Mouse (Mus musculus) limb, embryonic 13.5 days (tissue): ENCODE measurements around the gene Zmynd11. TPM values are rescaled to one million over a fixed set of nuclear protein-coding genes. Genes with fewer than 3 reads are reported as not detected.
"Not testable (repeated sequence)": the region's sequence is repeated elsewhere in the genome, so short reads cannot be mapped to it uniquely, and the experiment has no call there.

ENCODE experiments used
- ATAC-seq: fragments of 200-750 bp; cut with Nextera tagmentation; 2 replicates; pipeline ENCODE4 v1.8.0; 2017; ENCODE audit warnings: low read depth, moderate number of reproducible peaks, moderate TSS enrichment; ENCODE audit not compliant: low FRiP score
- H3K27ac ChIP-seq: fragments of 300-500 bp; sonication (generic); 2 replicates; pipeline ENCODE4 v1.5.1; 2015; ENCODE audit warnings: inconsistent platforms, mild to moderate bottlenecking, moderate library complexity
- H3K27me3 ChIP-seq: fragments of 300-500 bp; sonication (generic); 2 replicates; pipeline ENCODE4 v1.6.1; 2015; ENCODE audit warnings: mild to moderate bottlenecking, inconsistent platforms
- H3K36me3 ChIP-seq: fragments of 300-500 bp; sonication (generic); 2 replicates; pipeline ENCODE4 v1.6.1; 2015; ENCODE audit warnings: inconsistent platforms, mild to moderate bottlenecking, moderate library complexity
- H3K4me1 ChIP-seq: fragments of 300-500 bp; sonication (generic); 2 replicates; pipeline ENCODE4 v1.6.1; 2015; ENCODE audit warnings: inconsistent platforms
- H3K4me2 ChIP-seq: fragments of 300-500 bp; sonication (generic); replicated peaks from 2 replicates; pipeline ENCODE4 v1.6.1; 2015; ENCODE audit warnings: inconsistent platforms, mild to moderate bottlenecking, moderate library complexity
- H3K4me3 ChIP-seq: fragments of 300-500 bp; sonication (generic); 2 replicates; pipeline ENCODE4 v1.5.1; 2015; ENCODE audit warnings: moderate library complexity, mild to moderate bottlenecking, inconsistent platforms
- H3K9ac ChIP-seq: fragments of 300-500 bp; sonication (generic); 2 replicates; pipeline ENCODE4 v1.6.1; 2015; ENCODE audit warnings: mild to moderate bottlenecking, inconsistent platforms
- H3K9me3 ChIP-seq: fragments of 300-500 bp; sonication (generic); 2 replicates; pipeline ENCODE4 v1.6.1; 2016; ENCODE audit warnings: inconsistent platforms
- WGBS: fragments of 180-500 bp; shearing (Covaris S2); methylation state at CpG from one replicate; pipeline ENCODE4 v1.1.7; 2015; 5-methylcytosine and 5-hydroxymethylcytosine counted together
- polyA plus RNA-seq: library from polyadenylated mRNA; unstranded; fragments of >200 nt; fragmentation: Nextera tagmentation; extraction: Ambion mirVana; gene quantifications from 2 replicates; pipeline ENCODE4 v1.2.1, GENCODE M21; 2015

Zmynd11 gene
- polyA plus RNA-seq, 1 experiment from 2014 or later = 127 TPM

DNA sequence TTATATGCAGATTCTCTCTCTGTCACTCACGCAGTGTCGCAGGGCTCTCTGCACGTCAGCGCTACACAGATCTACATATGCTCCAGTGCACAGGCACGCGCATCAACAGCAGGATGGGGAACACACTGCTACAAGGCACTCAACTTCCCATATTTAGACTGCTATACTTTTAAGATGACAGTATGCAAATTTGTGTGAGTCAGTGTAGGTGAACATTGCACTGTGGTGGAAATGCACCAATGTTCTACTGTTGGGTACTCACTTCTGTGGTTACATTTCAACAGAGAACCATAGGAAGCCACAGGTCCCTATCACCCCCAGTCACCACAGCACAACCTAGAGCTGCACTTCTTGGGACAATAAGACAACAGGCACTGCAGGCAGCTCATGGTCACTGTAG is 5.1 kb downstream of the Zmynd11 start:
- Histone ChIP-seq H3K4me1 (peaks cover 44% of the 10 kb centered on the region), H3K9me3 (no peaks in the 10 kb centered on the region), H3K27ac (no peak overlapping the region), H3K4me2 (no peak overlapping the region), H3K9ac (no peak overlapping the region; the same call in 1 of the 2 replicates), H3K27me3 (no peaks in the 10 kb centered on the region), H3K4me3 (no peak overlapping the region), H3K36me3 (no peaks in the 10 kb centered on the region)
- no peak for ATAC-seq
- 94% methylated on average over 6 of the region's 6 CpGs for WGBS

DNA sequence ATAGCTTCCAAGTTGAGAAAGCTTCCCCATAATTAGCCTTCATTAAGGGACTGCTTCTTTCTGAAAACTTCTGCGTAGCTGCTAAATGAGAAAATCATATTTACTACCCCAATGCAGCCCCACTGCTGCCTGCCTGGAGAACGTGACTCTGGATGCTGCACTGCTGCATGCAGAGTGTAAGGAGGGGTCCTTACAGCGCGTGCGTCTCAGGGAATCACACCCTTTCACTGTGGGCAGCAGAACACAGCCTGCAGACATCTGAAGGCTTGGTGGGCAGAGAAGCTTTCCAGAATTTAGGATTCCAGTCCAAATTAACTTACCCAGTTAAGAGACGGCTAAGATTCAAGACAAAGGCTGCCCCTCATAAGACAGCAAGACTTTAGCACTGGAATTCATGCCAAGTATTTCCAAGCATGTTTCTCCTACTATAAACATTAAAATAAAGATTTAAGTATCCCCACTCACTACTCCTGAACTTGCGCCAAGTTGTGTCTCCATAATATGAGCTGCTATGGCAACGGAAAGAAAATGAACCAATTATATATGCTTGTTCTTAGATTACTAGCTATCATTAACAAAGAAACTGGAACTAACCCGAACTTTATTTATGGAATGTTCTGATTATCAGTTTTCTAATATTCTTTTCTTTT is 7.2 kb downstream of the Zmynd11 start:
- Histone ChIP-seq H3K4me2 (peak overlapping the region; percentile 43), H3K9ac (no peak overlapping the region), H3K4me1 (peaks cover 50% of the 10 kb centered on the region), H3K27me3 (no peaks in the 10 kb centered on the region), H3K27ac (peak overlapping the region; percentile 61; the same call in 1 of the 2 replicates), H3K4me3 (no peak overlapping the region), H3K36me3 (no peaks in the 10 kb centered on the region), H3K9me3 (no peaks in the 10 kb centered on the region)
- peak; percentile 79; the same call in 1 of the 2 replicates for ATAC-seq
- 41% methylated on average over 9 of the region's 9 CpGs for WGBS

DNA sequence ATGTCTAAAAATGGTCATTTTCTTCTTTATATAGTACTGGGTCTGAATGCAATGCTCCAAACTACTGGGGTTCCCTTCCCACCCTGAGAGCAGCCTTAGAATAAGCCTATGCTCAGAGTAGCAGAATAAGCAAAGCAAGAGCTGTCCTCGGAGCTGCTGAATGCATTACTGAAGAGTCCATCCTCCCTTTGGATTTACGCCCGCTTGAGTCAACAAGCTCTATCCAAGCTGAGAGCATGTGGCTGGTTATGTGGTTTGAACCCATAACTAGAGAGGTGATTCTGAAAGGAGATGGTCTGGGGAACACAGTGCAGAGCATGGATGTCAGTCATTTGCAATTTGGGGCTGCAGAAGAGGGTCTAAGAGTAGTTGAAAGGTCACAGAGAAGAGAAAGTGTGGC is 11.4 kb downstream of the Zmynd11 start:
- no peak for ATAC-seq
- Histone ChIP-seq H3K9me3 (no peaks in the 10 kb centered on the region), H3K4me1 (peaks cover 23% of the 10 kb centered on the region), H3K36me3 (no peaks in the 10 kb centered on the region), H3K4me2 (no peak overlapping the region), H3K9ac (peak overlapping the region; percentile 5; the same call in 1 of the 2 replicates), H3K27ac (no peak overlapping the region), H3K27me3 (no peaks in the 10 kb centered on the region), H3K4me3 (no peak overlapping the region)
- WGBS = 66% methylated on average over 3 of the region's 3 CpGs

DNA sequence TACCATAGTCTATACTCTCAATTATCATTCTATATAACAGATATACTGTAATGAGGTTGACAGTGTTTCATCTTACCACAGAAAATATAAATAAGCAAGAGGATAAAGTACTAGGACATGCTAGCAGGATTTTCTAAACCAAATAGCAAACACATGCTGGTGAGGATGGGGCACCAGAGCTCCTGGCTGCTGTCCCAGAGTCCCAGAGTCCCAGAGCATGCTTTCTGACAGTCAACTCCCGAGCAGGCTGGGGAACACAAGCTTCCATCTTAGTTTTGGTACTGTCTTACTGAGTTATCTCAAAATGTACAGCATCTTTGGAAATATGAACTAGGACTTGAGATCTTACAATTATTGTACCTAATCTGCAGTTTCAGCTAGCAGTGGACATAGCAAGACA is 14.8 kb downstream of the Zmynd11 start:
- no peak for ATAC-seq
- H3K27ac ChIP-seq = no peak overlapping the region
- H3K9me3 ChIP-seq = no peaks in the 10 kb centered on the region
- H3K9ac ChIP-seq = no peak overlapping the region
- H3K36me3 ChIP-seq = no peaks in the 10 kb centered on the region
- WGBS = 29% methylated on average over 1 of the region's 1 CpGs
- H3K27me3 ChIP-seq = no peaks in the 10 kb centered on the region
- no peak overlapping the region for H3K4me3 ChIP-seq
- H3K4me1 ChIP-seq = peaks cover 13% of the 10 kb centered on the region
- no peak overlapping the region for H3K4me2 ChIP-seq

DNA sequence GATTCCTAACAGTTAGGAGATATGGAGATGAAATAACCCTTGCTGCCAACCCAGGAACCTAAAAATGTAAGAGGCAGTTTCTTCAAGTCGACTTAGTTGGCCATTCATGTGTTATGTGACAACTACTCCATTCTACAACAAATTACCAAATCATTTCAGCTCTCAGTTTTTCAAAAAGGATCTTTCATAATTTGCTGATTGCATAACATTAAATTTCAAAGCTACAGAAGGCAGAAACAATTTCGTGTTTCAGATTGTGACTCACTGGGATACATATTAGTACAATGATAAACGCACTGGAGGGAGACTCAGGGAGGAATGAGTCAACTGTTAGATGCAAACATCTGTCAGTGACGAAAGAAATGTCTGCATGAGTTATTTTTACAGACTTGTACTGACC is 15.3 kb downstream of the Zmynd11 start:
- Histone ChIP-seq H3K36me3 (no peaks in the 10 kb centered on the region), H3K27ac (no peak overlapping the region), H3K4me1 (peaks cover 13% of the 10 kb centered on the region), H3K4me3 (no peak overlapping the region), H3K9me3 (no peaks in the 10 kb centered on the region), H3K9ac (no peak overlapping the region), H3K27me3 (no peaks in the 10 kb centered on the region), H3K4me2 (no peak overlapping the region)
- WGBS = 83% methylated on average over 4 of the region's 4 CpGs
- no peak for ATAC-seq

DNA sequence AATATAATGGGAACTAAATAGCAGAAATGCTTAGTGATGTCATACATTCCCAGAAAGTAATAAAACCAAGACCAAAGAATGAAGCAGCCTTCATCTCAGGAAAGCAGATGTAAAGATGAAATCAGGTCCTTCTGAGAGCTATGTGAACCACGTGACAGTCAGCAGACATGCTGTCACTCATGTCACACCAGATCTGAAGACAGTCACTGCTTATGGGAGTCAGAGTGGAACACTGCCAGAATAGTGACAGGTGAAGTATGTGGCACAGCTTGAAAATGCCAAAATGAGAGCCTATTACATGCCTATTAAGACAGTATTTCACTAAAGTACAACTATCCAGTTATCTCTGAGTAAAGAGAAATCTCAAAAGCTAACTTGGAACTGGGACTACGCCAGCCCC is 26.9 kb downstream of the Zmynd11 start:
- H3K4me2 ChIP-seq = no peak overlapping the region
- peaks cover 11% of the 10 kb centered on the region; the same call in 1 of the 2 replicates for H3K4me1 ChIP-seq
- ATAC-seq = peak; percentile 57; the same call in 1 of the 2 replicates
- no peaks in the 10 kb centered on the region for H3K9me3 ChIP-seq
- WGBS = 72% methylated on average over 2 of the region's 2 CpGs
- no peak overlapping the region for H3K9ac ChIP-seq
- no peaks in the 10 kb centered on the region for H3K27me3 ChIP-seq
- H3K27ac ChIP-seq = no peak overlapping the region
- H3K4me3 ChIP-seq = no peak overlapping the region
- peaks cover 4% of the 10 kb centered on the region; the same call in 1 of the 2 replicates for H3K36me3 ChIP-seq

DNA sequence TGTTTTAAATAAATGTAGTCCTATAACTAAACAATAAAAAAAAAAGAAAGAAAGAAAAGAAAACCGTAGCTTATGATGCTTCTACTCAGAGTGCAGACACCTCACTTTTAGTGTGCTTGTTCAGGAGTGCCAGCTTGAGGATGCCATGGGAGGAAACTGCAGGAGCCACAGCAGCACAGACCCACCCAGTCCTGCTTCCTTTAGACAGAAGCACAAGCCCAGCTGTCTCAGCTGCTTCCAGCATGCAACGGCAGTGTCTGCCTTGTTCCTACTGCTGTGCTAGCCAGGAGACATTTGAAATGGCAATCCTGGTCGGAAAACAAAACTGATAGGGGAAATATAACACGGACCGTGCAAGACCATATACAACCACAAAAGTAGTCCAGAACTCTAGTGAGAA is 28.1 kb downstream of the Zmynd11 start:
- no peak for ATAC-seq
- Histone ChIP-seq H3K4me1 (peaks cover 6% of the 10 kb centered on the region; the same call in 1 of the 2 replicates), H3K27me3 (no peaks in the 10 kb centered on the region), H3K9me3 (no peaks in the 10 kb centered on the region), H3K36me3 (peaks cover 8% of the 10 kb centered on the region), H3K4me2 (no peak overlapping the region), H3K9ac (no peak overlapping the region), H3K27ac (no peak overlapping the region), H3K4me3 (no peak overlapping the region)
- 85% methylated on average over 5 of the region's 5 CpGs for WGBS

DNA sequence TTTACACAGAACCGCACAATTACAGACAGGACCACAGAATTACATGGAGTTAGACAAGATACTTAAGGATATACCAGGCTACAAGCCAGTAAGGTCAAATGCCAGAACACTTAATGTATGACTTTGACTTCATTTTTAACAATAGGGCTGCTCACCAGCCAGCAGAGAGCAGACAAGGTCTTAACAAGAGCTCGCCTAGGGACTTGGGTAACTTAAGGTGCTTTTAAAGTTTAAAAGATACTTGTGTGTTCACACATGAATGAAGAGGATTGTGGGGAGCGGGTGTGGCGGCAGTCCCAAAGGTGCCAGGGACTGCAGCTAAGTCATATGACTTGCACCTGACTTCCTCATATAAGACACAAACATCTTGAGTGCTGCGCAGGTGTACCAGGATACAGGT is 32.9 kb downstream of the Zmynd11 start:
- not testable (repeated sequence) for H3K4me1 ChIP-seq, H3K9ac ChIP-seq, H3K9me3 ChIP-seq, ATAC-seq, H3K27ac ChIP-seq, H3K4me2 ChIP-seq, H3K27me3 ChIP-seq, H3K4me3 ChIP-seq
- H3K36me3 ChIP-seq = peaks cover 32% of the 10 kb centered on the region
- WGBS = 85% methylated on average over 5 of the region's 5 CpGs

DNA sequence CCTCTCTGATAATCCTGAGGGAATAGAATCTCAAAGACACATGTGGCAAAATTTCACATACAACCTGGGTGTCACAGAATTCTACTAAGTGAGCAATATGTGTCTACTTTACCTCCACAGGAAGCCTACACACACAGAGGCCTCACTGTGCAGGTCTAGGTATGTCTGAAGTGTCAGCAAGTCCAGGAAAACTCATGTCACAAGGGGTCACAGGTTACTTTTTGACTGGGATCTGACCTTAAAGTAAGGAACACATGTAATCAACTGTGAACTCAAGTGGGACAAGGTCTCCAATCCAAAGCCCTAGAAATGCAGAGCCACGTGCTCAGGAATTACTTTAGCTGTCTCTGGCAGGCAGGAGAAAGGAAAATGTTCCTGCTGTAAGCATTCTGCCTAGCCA is 36.1 kb downstream of the Zmynd11 start:
- 60% methylated on average over 1 of the region's 1 CpGs for WGBS
- Histone ChIP-seq H3K27ac (no peak overlapping the region), H3K9me3 (no peaks in the 10 kb centered on the region), H3K4me2 (no peak overlapping the region), H3K9ac (no peak overlapping the region), H3K27me3 (no peaks in the 10 kb centered on the region), H3K4me1 (no peaks in the 10 kb centered on the region), H3K36me3 (peaks cover 47% of the 10 kb centered on the region), H3K4me3 (no peak overlapping the region)
- no peak for ATAC-seq

DNA sequence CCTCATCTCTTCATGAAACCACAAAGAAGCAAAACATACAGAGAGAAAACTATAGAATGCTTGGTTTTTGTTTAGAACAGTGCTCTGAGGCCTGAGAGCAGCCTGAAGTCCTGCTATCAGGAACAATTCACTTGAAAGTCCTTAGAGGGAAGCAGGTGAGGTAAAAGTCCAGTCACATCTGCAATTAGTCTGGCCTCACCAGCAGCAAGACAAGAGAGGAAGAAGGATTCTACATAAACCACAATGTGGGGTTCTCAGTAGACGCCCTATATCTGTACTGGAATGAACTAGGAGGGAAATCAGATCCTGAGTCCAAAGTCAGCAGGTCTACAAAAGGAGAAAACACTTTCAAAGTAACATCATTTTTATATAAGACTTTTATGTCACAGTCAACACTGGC is 49.9 kb downstream of the Zmynd11 start:
- H3K4me1 ChIP-seq = no peaks in the 10 kb centered on the region
- no peak overlapping the region for H3K4me3 ChIP-seq
- H3K4me2 ChIP-seq = no peak overlapping the region
- 90% methylated on average over 1 of the region's 1 CpGs for WGBS
- H3K9ac ChIP-seq = no peak overlapping the region
- ATAC-seq = no peak
- H3K36me3 ChIP-seq = peaks cover 27% of the 10 kb centered on the region
- H3K9me3 ChIP-seq = no peaks in the 10 kb centered on the region
- H3K27ac ChIP-seq = no peak overlapping the region
- H3K27me3 ChIP-seq = no peaks in the 10 kb centered on the region

DNA sequence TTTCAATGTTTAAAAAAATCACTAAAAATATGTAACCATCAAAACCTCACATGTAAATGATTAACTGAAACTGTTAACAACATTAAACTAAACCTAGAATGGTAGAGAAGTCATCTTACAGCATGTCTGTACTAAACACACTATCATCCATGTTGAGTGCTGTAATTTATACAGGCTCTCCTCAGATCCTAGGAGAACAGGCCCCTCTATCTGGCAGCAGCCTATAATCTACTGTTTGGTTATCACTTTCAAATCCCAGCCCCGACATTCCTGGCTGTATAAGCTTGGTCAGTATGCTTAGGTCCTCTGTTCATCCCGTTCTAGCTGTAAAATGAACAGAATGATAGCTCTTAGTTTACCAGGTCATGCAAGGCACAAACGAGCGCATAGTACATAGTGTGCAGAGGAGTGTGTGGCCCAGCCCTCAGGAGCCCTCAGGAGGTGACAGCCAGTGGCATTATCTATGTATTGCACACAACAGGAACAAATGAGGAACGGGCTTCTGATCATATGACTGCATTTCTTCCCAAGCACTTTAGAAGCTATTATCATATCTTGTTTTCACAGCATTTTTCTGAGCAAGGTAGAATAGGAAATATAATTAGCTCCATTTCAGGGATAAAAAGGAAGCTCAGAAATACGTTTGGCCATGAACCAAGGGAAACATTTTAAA is 51.5 kb downstream of the Zmynd11 start:
- Histone ChIP-seq H3K9me3 (no peaks in the 10 kb centered on the region), H3K4me3 (no peak overlapping the region), H3K27me3 (no peaks in the 10 kb centered on the region), H3K4me1 (peaks cover 13% of the 10 kb centered on the region), H3K9ac (no peak overlapping the region), H3K27ac (no peak overlapping the region), H3K4me2 (no peak overlapping the region), H3K36me3 (peaks cover 27% of the 10 kb centered on the region)
- no peak for ATAC-seq
- WGBS = 86% methylated on average over 6 of the region's 6 CpGs

DNA sequence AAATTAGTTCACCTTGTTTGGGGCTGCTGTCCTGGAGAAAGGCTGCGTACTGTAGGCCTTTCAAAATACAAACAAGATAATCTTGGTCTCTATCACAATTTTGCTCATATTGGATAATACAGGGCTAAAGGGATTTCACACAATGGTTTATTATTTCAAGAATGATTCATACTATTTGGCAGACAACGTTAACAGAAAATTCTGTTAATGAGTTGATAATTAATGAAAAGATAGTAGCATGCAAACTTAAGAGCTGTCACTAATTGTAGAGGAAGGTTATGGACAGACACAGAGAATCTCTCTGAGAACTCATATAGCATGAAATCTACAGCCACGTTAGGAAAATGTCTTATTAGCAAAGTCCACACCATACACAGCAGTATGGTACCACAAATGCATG is 52.2 kb downstream of the Zmynd11 start:
- peaks cover 28% of the 10 kb centered on the region for H3K36me3 ChIP-seq
- no peaks in the 10 kb centered on the region for H3K9me3 ChIP-seq
- H3K27ac ChIP-seq = no peak overlapping the region
- H3K9ac ChIP-seq = no peak overlapping the region
- no peak for ATAC-seq
- H3K4me3 ChIP-seq = no peak overlapping the region
- 87% methylated on average over 3 of the region's 3 CpGs for WGBS
- peaks cover 17% of the 10 kb centered on the region for H3K4me1 ChIP-seq
- H3K27me3 ChIP-seq = no peaks in the 10 kb centered on the region
- H3K4me2 ChIP-seq = no peak overlapping the region

DNA sequence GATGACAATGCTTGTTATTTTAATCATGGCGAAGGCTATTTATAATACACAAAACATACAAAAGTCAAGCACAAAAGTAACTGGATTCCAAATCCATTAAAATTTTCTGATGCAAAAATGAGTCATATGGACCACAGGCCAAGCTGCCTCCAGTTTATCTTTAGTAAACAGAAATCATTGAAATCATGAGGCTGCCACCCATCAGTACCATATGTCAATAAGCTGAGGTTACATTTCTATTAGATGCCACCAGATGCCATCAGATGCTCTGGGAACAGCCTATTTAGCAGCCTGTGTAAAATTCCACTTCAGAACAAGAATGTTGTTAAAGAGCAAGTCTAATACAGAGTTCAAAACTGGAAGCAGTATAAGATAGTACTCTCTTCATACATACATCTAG is 52.7 kb downstream of the Zmynd11 start:
- Histone ChIP-seq H3K27ac (no peak overlapping the region), H3K4me2 (no peak overlapping the region)

More for the DNA sequence above, 52.7 kb downstream of the Zmynd11 start:
- Histone ChIP-seq H3K4me3 (no peak overlapping the region), H3K36me3 (peaks cover 27% of the 10 kb centered on the region), H3K9ac (no peak overlapping the region), H3K27me3 (no peaks in the 10 kb centered on the region), H3K4me1 (peaks cover 17% of the 10 kb centered on the region), H3K9me3 (no peaks in the 10 kb centered on the region)
- no peak for ATAC-seq
- 94% methylated on average over 1 of the region's 1 CpGs for WGBS
